In genomic region chr17:84044472-84044936, GRCm38 (mm10) we compare ENCODE assay signal across 8 mouse cellular contexts.
DNase-seq lines count a peak whose midpoint lies in the region; ATAC-seq and TF ChIP-seq lines count a peak whose summit lies in the region.

No protein-coding gene starts in this region.

- no peak for TF ChIP-seq POLR2A in limb, embryonic 14.5 days (IDR thresholded peaks at IDR 0.05; ENCODE audit: borderline replicate concordance, extremely low read depth, insufficient read depth, insufficient read length)

- intact Hi-C loops in heart, postnatal 10 days (cut with DNase I), result no loop called here

- H3K9ac ChIP-seq in limb, embryonic 14.5 days (ENCODE audit: low read depth, low read length, severe bottlenecking), result no peak overlapping the region
- H3K9ac ChIP-seq in stomach, embryonic 14.5 days (replicated peaks; ENCODE audit: low read depth, low read length), result no peak overlapping the region

- H3K4me3 ChIP-seq in limb, embryonic 14.5 days (replicated peaks; ENCODE audit: low read length), result no peak overlapping the region
- H3K4me3 ChIP-seq in stomach, embryonic 14.5 days (ENCODE audit: low read depth, low read length), result no peak overlapping the region

- H3K4me1 ChIP-seq in limb, embryonic 14.5 days (ENCODE audit: control insufficient read depth, insufficient read depth, low read length), result peaks cover 32% of the 10 kb centered on the region
- peaks cover 22% of the 10 kb centered on the region for H3K4me1 ChIP-seq in stomach, embryonic 14.5 days (ENCODE audit: control insufficient read depth, insufficient read depth, low read length)

- H3K4me2 ChIP-seq in limb, embryonic 14.5 days (replicated peaks; ENCODE audit: low read depth, low read length, severe bottlenecking), result 0 out of 2 replicates have a peak overlapping the region, but pooled peaks have one; percentile 3
- H3K4me2 ChIP-seq in stomach, embryonic 14.5 days (replicated peaks; ENCODE audit: low read depth, low read length), result no peak overlapping the region

- 4% methylated on average over 5 of the region's 5 CpGs for WGBS in limb, embryonic 14.5 days
- 22% methylated on average over 5 of the region's 5 CpGs for WGBS in stomach, embryonic 14.5 days

- peak overlapping the region; percentile 72 for H3K27ac ChIP-seq in limb, embryonic 14.5 days (replicated peaks; ENCODE audit: low read depth, low read length)
- peak overlapping the region; percentile 70; the same call in 1 of the 2 replicates for H3K27ac ChIP-seq in stomach, embryonic 14.5 days (ENCODE audit: low read length)

- H3K9me3 ChIP-seq in limb, embryonic 14.5 days (ENCODE audit: control insufficient read depth, low read length), result peaks cover 7% of the 10 kb centered on the region
- peaks cover 8% of the 10 kb centered on the region; the same call in 1 of the 2 replicates for H3K9me3 ChIP-seq in stomach, embryonic 14.5 days (ENCODE audit: control insufficient read depth, low read depth, low read length)

- no peaks in the 10 kb centered on the region for H3K27me3 ChIP-seq in limb, embryonic 14.5 days (ENCODE audit: control insufficient read depth, insufficient read depth, low read length)
- no peaks in the 10 kb centered on the region for H3K27me3 ChIP-seq in stomach, embryonic 14.5 days (ENCODE audit: control insufficient read depth, insufficient read depth, low read length)

- peak; percentile 38 for DNase-seq in ovary, postnatal 36 days (ENCODE audit: low spot score)
- DNase-seq in ovary, postnatal 14 days (ENCODE audit: low spot score), result no peak
- DNase-seq in heart, postnatal 10 days, result peak; percentile 64 to 67
- DNase-seq in limb, embryonic 14.5 days (ENCODE audit: low spot score), result peak; percentile 87
- DNase-seq in layer of hippocampus, postnatal 14 days (ENCODE audit: low spot score in 2 of 2), result no peak
- no peak for DNase-seq in layer of hippocampus, adult 9-11 months
- DNase-seq in thymus, adult 18-20 months, result no peak

- ATAC-seq in limb, embryonic 14.5 days (ENCODE audit: low FRiP score, low read depth), result peak; percentile 89
- peak; percentile 90 for ATAC-seq in stomach, embryonic 14.5 days (ENCODE audit: insufficient number of reproducible peaks, insufficient read depth, low FRiP score, low read depth)

- no peaks in the 10 kb centered on the region for H3K36me3 ChIP-seq in limb, embryonic 14.5 days (ENCODE audit: control insufficient read depth, insufficient read depth, low read length)
- H3K36me3 ChIP-seq in stomach, embryonic 14.5 days (ENCODE audit: control insufficient read depth, insufficient read depth, low read length), result no peaks in the 10 kb centered on the region

Comparison
In these comparisons a context has a peak if more than half of its experiments do, and no peak if none do; other contexts are left out.
1. DNase-seq: peak in ovary, postnatal 36 days (single experiment), heart, postnatal 10 days (2 of 2) and limb, embryonic 14.5 days (single experiment); none in ovary, postnatal 14 days (single experiment), layer of hippocampus, postnatal 14 days (0 of 2), layer of hippocampus, adult 9-11 months (single experiment) and thymus, adult 18-20 months (0 of 2).